Mouse (Mus musculus): ENCODE measurements at regions not wholly inside any gene's neighbourhood (a gene's known extent, or its start where the extent isn't known, plus 50 kb on each side); places are given as distances from the start of the nearest gene placed in this dataset.
"Not testable (repeated sequence)": the region's sequence is repeated elsewhere in the genome, so short reads cannot be mapped to it uniquely, and the experiment has no call there.

GRCm38 (mm10) chr6:6301001-6301510, 84.1 kb upstream of the Slc25a13 start:
- no peak overlapping the region for H3K4me3 ChIP-seq (replicated peaks; ENCODE audit: extremely low read depth, low read depth, low read length)
- peaks cover 6% of the 10 kb centered on the region for H3K4me1 ChIP-seq (ENCODE audit: control insufficient read depth, insufficient read depth, low read length)
- WGBS, result 83% methylated on average over 6 of the region's 6 CpGs
- TF ChIP-seq CTCF (IDR thresholded peaks at IDR 0.05; ENCODE audit: insufficient read depth, low read length) (no peak), POLR2A (IDR thresholded peaks at IDR 0.05; ENCODE audit: borderline replicate concordance, extremely low read depth, low read depth, low read length) (no peak)
- no peak for DNase-seq

GRCm38 (mm10) chr6:6298867-6299852, 82.2 kb upstream of the Slc25a13 start:
- WGBS, result 41% methylated on average over 14 of the region's 14 CpGs

GRCm38 (mm10) chr6:6295551-6295950, 78.6 kb upstream of the Slc25a13 start:
- DNase-seq; H3K4me1 ChIP-seq (ENCODE audit: control insufficient read depth, insufficient read depth, low read length); H3K4me3 ChIP-seq (replicated peaks; ENCODE audit: extremely low read depth, low read depth, low read length): not testable (repeated sequence)
- 86% methylated on average over 2 of the region's 2 CpGs for WGBS

More at GRCm38 (mm10) chr6:6298867-6299852, 82.2 kb upstream of the Slc25a13 start:
- no peak for DNase-seq
- H3K4me3 ChIP-seq (replicated peaks; ENCODE audit: extremely low read depth, low read depth, low read length), result no peak overlapping the region
- TF ChIP-seq CTCF (IDR thresholded peaks at IDR 0.05; ENCODE audit: insufficient read depth, low read length), result no peak
- TF ChIP-seq POLR2A (IDR thresholded peaks at IDR 0.05; ENCODE audit: borderline replicate concordance, extremely low read depth, low read depth, low read length), result no peak
- peaks cover 6% of the 10 kb centered on the region for H3K4me1 ChIP-seq (ENCODE audit: control insufficient read depth, insufficient read depth, low read length)

- TF ChIP-seq POLR2A (IDR thresholded peaks at IDR 0.05; ENCODE audit: borderline replicate concordance, extremely low read depth, low read depth, low read length) (no peak), CTCF (IDR thresholded peaks at IDR 0.05; ENCODE audit: insufficient read depth, low read length) (no peak)
- no peak for DNase-seq
These were observed 74.8 kb upstream of the Slc25a13 start for GRCm38 (mm10) chr6:6291781-6292180.

GRCm38 (mm10) chr6:6290427-6290826, 73.5 kb upstream of the Slc25a13 start:
- Histone ChIP-seq H3K4me1 (ENCODE audit: control insufficient read depth, insufficient read depth, low read length) (no peaks in the 10 kb centered on the region), H3K4me3 (replicated peaks; ENCODE audit: extremely low read depth, low read depth, low read length) (no peak overlapping the region)
- WGBS, result 84% methylated on average over 7 of the region's 7 CpGs
- DNase-seq, result no peak
- no peak for TF ChIP-seq CTCF (IDR thresholded peaks at IDR 0.05; ENCODE audit: insufficient read depth, low read length)
- TF ChIP-seq POLR2A (IDR thresholded peaks at IDR 0.05; ENCODE audit: borderline replicate concordance, extremely low read depth, low read depth, low read length), result no peak

More at GRCm38 (mm10) chr6:6291781-6292180, 74.8 kb upstream of the Slc25a13 start:
- WGBS, result 79% methylated on average over 3 of the region's 3 CpGs
- Histone ChIP-seq H3K4me3 (replicated peaks; ENCODE audit: extremely low read depth, low read depth, low read length) (no peak overlapping the region), H3K4me1 (ENCODE audit: control insufficient read depth, insufficient read depth, low read length) (no peaks in the 10 kb centered on the region)

GRCm38 (mm10) chr6:6289806-6290205, 72.8 kb upstream of the Slc25a13 start:
- peak; percentile 29 for DNase-seq
- TF ChIP-seq CTCF (IDR thresholded peaks at IDR 0.05; ENCODE audit: insufficient read depth, low read length), result peak; percentile 66
- no peak for TF ChIP-seq POLR2A (IDR thresholded peaks at IDR 0.05; ENCODE audit: borderline replicate concordance, extremely low read depth, low read depth, low read length)
- WGBS, result 27% methylated on average over 6 of the region's 6 CpGs
- no peaks in the 10 kb centered on the region for H3K4me1 ChIP-seq (ENCODE audit: control insufficient read depth, insufficient read depth, low read length)
- H3K4me3 ChIP-seq (replicated peaks; ENCODE audit: extremely low read depth, low read depth, low read length), result no peak overlapping the region

GRCm38 (mm10) chr6:6280812-6281568, 64.0 kb upstream of the Slc25a13 start:
- Histone ChIP-seq H3K4me1 (ENCODE audit: control insufficient read depth, insufficient read depth, low read length) (no peaks in the 10 kb centered on the region), H3K4me3 (replicated peaks; ENCODE audit: extremely low read depth, low read depth, low read length) (no peak overlapping the region)
- WGBS, result 68% methylated on average over 17 of the region's 17 CpGs
- no peak for DNase-seq
- TF ChIP-seq CTCF (IDR thresholded peaks at IDR 0.05; ENCODE audit: insufficient read depth, low read length) (no peak), POLR2A (IDR thresholded peaks at IDR 0.05; ENCODE audit: borderline replicate concordance, extremely low read depth, low read depth, low read length) (no peak)

- TF ChIP-seq POLR2A (IDR thresholded peaks at IDR 0.05; ENCODE audit: borderline replicate concordance, extremely low read depth, low read depth, low read length), result no peak
- Histone ChIP-seq H3K4me1 (ENCODE audit: control insufficient read depth, insufficient read depth, low read length) (no peaks in the 10 kb centered on the region), H3K4me3 (replicated peaks; ENCODE audit: extremely low read depth, low read depth, low read length) (no peak overlapping the region)
- DNase-seq, result no peak
- WGBS, result 76% methylated on average over 6 of the region's 6 CpGs
These were observed 62.7 kb upstream of the Slc25a13 start for GRCm38 (mm10) chr6:6279646-6280045.

GRCm38 (mm10) chr6:6270545-6270944, 53.6 kb upstream of the Slc25a13 start:
- no peak for DNase-seq
- whole genome bisulfite sequencing, result 34% methylated on average over 2 of the region's 2 CpGs
- H3K4me3 ChIP-seq (replicated peaks; ENCODE audit: extremely low read depth, low read depth, low read length), result no peak overlapping the region
- no peaks in the 10 kb centered on the region for H3K4me1 ChIP-seq (ENCODE audit: control insufficient read depth, insufficient read depth, low read length)
- TF ChIP-seq CTCF (IDR thresholded peaks at IDR 0.05; ENCODE audit: insufficient read depth, low read length), result no peak
- no peak for TF ChIP-seq POLR2A (IDR thresholded peaks at IDR 0.05; ENCODE audit: borderline replicate concordance, extremely low read depth, low read depth, low read length)

Data from lung, adult 2 months (tissue).